Mouse (Mus musculus) MEL (cell line): ENCODE data around the gene Fanci. TPM values are rescaled to one million over a fixed set of nuclear protein-coding genes. Genes with fewer than 3 reads are reported as not detected.

Experiments
- DNase-seq: peaks from one replicate; pipeline ENCODE4 v3.0.0; 2011; ENCODE audit warnings: low read depth, low spot score
- H3K27ac ChIP-seq: 2 replicates; pipeline ENCODE4 v1.5.1; 2012; ENCODE audit warnings: low read depth, mild to moderate bottlenecking, control low read depth, low read length, moderate library complexity; ENCODE audit not compliant: control insufficient read depth
- H3K27me3 ChIP-seq, 2 experiments: fragments of 150-350 bp in 1 of 2; sonication (generic) in 1 of 2; 2 replicates each; pipeline ENCODE4 v1.6.1; 2012; ENCODE audit warnings: low read length in 2 of 2, mild to moderate bottlenecking in 2 of 2, improper control_type of control experiment in 1 of 2, moderate library complexity in 1 of 2; ENCODE audit not compliant: insufficient read depth in 2 of 2, control insufficient read depth in 1 of 2
- H3K36me3 ChIP-seq, 2 experiments: 2 replicates each; pipeline ENCODE4 v1.6.1; 2012 to 2014; ENCODE audit warnings: low read length in 2 of 2, improper control_type of control experiment in 1 of 2, inconsistent platforms in 1 of 2, mild to moderate bottlenecking in 1 of 2; ENCODE audit not compliant: insufficient read depth in 2 of 2, control insufficient read depth in 1 of 2
- H3K4me1 ChIP-seq, 2 experiments: fragments of 150-350 bp in 1 of 2; sonication (generic) in 1 of 2; 2 replicates each; pipeline ENCODE4 v1.6.1; 2012; ENCODE audit warnings: low read length in 2 of 2, improper control_type of control experiment in 1 of 2, mild to moderate bottlenecking in 1 of 2; ENCODE audit not compliant: insufficient read depth in 2 of 2, control insufficient read depth in 1 of 2
- H3K4me3 ChIP-seq, 2 experiments: fragments of 150-350 bp in 1 of 2; sonication (generic) in 1 of 2; 2 replicates each; pipeline ENCODE4 v1.5.1; 2012; ENCODE audit warnings: low read depth in 2 of 2, low read length in 2 of 2, mild to moderate bottlenecking in 2 of 2, moderate library complexity in 2 of 2, control low read depth in 1 of 2, improper control_type of control experiment in 1 of 2; ENCODE audit not compliant: control insufficient read depth in 1 of 2, insufficient read depth in 1 of 2
- H3K79me2 ChIP-seq: 2 replicates; pipeline ENCODE4 v1.6.1; 2012; ENCODE audit warnings: mild to moderate bottlenecking, low read length, moderate library complexity; ENCODE audit not compliant: control insufficient read depth, poor library complexity, insufficient read depth
- H3K9ac ChIP-seq: 2 replicates; pipeline ENCODE4 v1.6.1; 2012; ENCODE audit warnings: low read depth, mild to moderate bottlenecking, control low read depth, low read length, moderate library complexity; ENCODE audit not compliant: control insufficient read depth, poor library complexity, severe bottlenecking
- H3K9me3 ChIP-seq: fragments of 150-350 bp; sonication (generic); replicated peaks from 2 replicates; pipeline ENCODE4 v1.6.1; 2012; ENCODE audit warnings: mild to moderate bottlenecking, low read length, improper control_type of control experiment, moderate library complexity; ENCODE audit not compliant: insufficient read depth
- CHD1 ChIP-seq: IDR thresholded peaks from 2 replicates; pipeline ENCODE4 v1.6.1; 2012; ENCODE audit warnings: low read depth, mild to moderate bottlenecking, inconsistent platforms, low read length, improper control_type of control experiment
- E2F4 ChIP-seq: IDR thresholded peaks from 2 replicates; pipeline ENCODE4 v1.6.1; 2011; ENCODE audit warnings: low read depth, low read length, improper control_type of control experiment, borderline replicate concordance
- ELF1 ChIP-seq: IDR thresholded peaks from 2 replicates; pipeline ENCODE4 v1.6.1; 2014; ENCODE audit warnings: low read depth, mild to moderate bottlenecking, inconsistent platforms, low read length, improper control_type of control experiment, moderate library complexity
- ETS1 ChIP-seq: IDR thresholded peaks from 2 replicates; pipeline ENCODE4 v1.6.1; 2012; ENCODE audit warnings: low read depth, mild to moderate bottlenecking, inconsistent platforms, low read length, improper control_type of control experiment, moderate library complexity
- GATA1 ChIP-seq: IDR thresholded peaks from 2 replicates; pipeline ENCODE4 v1.6.1; 2011; ENCODE audit warnings: low read depth, low read length, improper control_type of control experiment
- HCFC1 ChIP-seq: IDR thresholded peaks from 2 replicates; pipeline ENCODE4 v1.6.1; 2012; ENCODE audit warnings: low read depth, mild to moderate bottlenecking, inconsistent platforms, low read length, improper control_type of control experiment, moderate library complexity
- JUND ChIP-seq: IDR thresholded peaks from 2 replicates; pipeline ENCODE4 v1.6.1; 2011; ENCODE audit warnings: low read depth, mild to moderate bottlenecking, improper control_type of control experiment, low read length
- MAFK ChIP-seq: IDR thresholded peaks from 2 replicates; pipeline ENCODE4 v1.6.1; 2011; ENCODE audit warnings: low read depth, mild to moderate bottlenecking, low read length, improper control_type of control experiment, borderline replicate concordance
- MYB ChIP-seq: IDR thresholded peaks from 2 replicates; pipeline ENCODE4 v1.6.1; 2011; ENCODE audit warnings: mild to moderate bottlenecking, low read depth, low read length, improper control_type of control experiment
- NRF1 ChIP-seq: IDR thresholded peaks from 2 replicates; pipeline ENCODE4 v1.6.1; 2014; ENCODE audit warnings: low read depth, mild to moderate bottlenecking, inconsistent platforms, low read length, improper control_type of control experiment, moderate library complexity; ENCODE audit not compliant: poor library complexity, insufficient read depth, severe bottlenecking
- POLR2A ChIP-seq, 2 experiments: IDR thresholded peaks; 2 replicates each; pipeline ENCODE4 v1.6.1; 2011 to 2012; ENCODE audit warnings: low read length in 2 of 2, mild to moderate bottlenecking in 2 of 2, control low read depth in 1 of 2, improper control_type of control experiment in 1 of 2, low read depth in 1 of 2, moderate library complexity in 1 of 2; ENCODE audit not compliant: control insufficient read depth in 1 of 2, insufficient read depth in 1 of 2, poor library complexity in 1 of 2
- RCOR1 ChIP-seq: IDR thresholded peaks from 2 replicates; pipeline ENCODE4 v1.6.1; 2012; ENCODE audit warnings: low read depth, mild to moderate bottlenecking, inconsistent platforms, low read length, improper control_type of control experiment
- SIN3A ChIP-seq: IDR thresholded peaks from 2 replicates; pipeline ENCODE4 v1.6.1; 2012; ENCODE audit warnings: low read length, improper control_type of control experiment, inconsistent platforms
- SMC3 ChIP-seq: IDR thresholded peaks from 2 replicates; pipeline ENCODE4 v1.6.1; 2011; ENCODE audit warnings: low read depth, low read length, improper control_type of control experiment
- TBP ChIP-seq: IDR thresholded peaks from 2 replicates; pipeline ENCODE4 v1.8.0; 2011; ENCODE audit warnings: low read depth, low read length, improper control_type of control experiment
- TCF12 ChIP-seq: IDR thresholded peaks from 2 replicates; pipeline ENCODE4 v1.6.1; 2014; ENCODE audit warnings: low read depth, mild to moderate bottlenecking, inconsistent platforms, low read length, improper control_type of control experiment, moderate library complexity
- USF1 ChIP-seq: IDR thresholded peaks from 2 replicates; pipeline ENCODE4 v1.6.1; 2014; ENCODE audit warnings: low read depth, mild to moderate bottlenecking, inconsistent platforms, low read length, improper control_type of control experiment, moderate library complexity
- ZNF384 ChIP-seq: IDR thresholded peaks from 2 replicates; pipeline ENCODE4 v1.6.1; 2012; ENCODE audit warnings: low read depth, mild to moderate bottlenecking, inconsistent platforms, low read length, improper control_type of control experiment
- polyA plus RNA-seq, 2 experiments: library from polyadenylated mRNA; stranded (reverse) in 1 of 2; unstranded in 1 of 2; fragments of >175 nt in 1 of 2; fragments of >200 nt in 1 of 2; gene quantifications; 2 replicates each; pipeline versions ENCODE4 v1.2.1 to v1.2.4; 2012; ENCODE audit warnings: low replicate concordance in 2 of 2, low read depth in 1 of 2; ENCODE audit not compliant: insufficient read length in 2 of 2, insufficient read depth in 1 of 2, missing spikeins in 1 of 2
- total RNA-seq: library from RNA; depleted of rRNA; stranded (reverse); fragments of 300-350 nt; gene quantifications from 2 replicates; pipeline ENCODE4 v1.2.3, GENCODE M21; 2012

Fanci gene
- total and polyA plus RNA-seq, 3 experiments, result 8.4 to 9.0 TPM; not detected in 1

DNA sequence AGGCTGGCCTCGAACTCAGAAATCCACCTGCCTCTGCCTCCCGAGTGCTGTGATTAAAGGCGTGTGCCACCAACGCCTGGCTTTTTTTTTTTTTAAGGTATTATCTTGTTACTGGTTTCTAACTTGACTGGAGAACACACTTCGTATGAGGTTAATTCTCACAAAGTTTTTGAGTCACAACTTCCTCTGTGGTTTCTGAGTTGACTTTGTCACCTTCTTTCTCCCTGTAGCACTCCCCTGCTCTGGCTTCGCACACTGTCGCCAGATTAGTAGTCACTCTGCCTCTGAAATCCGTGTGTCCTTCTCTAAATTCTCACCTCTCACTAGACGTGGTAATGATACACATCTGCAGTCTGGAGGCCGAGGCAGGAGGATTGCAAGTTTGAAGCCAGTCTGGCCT, 31.1 kb downstream of the Fanci start:
- TF ChIP-seq ZNF384 (0 out of 2 replicates have a peak, but pooled peaks have one; percentile 15), ETS1 (no peak)
- H3K4me1 ChIP-seq, result no peaks in the 10 kb centered on the region
- no peak overlapping the region for H3K27ac ChIP-seq
- H3K9ac ChIP-seq, result no peak overlapping the region
- H3K79me2 ChIP-seq, result no peaks in the 10 kb centered on the region
- H3K27me3 ChIP-seq, result no peaks in the 10 kb centered on the region
- no peaks in the 10 kb centered on the region; a peak in 1 of 4 replicates for H3K36me3 ChIP-seq
- no peak for DNase-seq
- H3K9me3 ChIP-seq, result no peaks in the 10 kb centered on the region
- H3K4me3 ChIP-seq, result no peak overlapping the region

DNA sequence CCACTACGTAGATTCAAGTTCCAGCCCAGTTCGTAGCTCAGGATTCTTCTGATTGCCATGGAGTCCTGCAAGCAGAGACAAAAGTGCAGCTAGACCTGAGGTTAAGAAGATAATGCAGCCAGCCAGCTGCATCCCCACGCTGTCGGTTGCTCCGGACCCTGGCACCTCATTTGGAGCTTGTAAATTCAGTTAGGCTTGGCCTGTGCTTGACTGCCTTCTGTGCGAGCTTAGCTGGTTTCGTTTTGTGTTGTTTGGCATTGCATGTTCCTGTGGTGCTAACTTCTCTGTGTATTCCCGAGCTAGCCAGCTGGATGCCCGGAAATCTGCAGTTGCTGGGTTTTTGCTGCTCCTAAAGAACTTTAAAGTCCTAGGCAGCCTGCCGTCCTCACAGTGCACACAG, 34.1 kb downstream of the Fanci start:
- Histone ChIP-seq H3K4me1 (no peaks in the 10 kb centered on the region), H3K4me3 (no peak overlapping the region), H3K27me3 (no peaks in the 10 kb centered on the region), H3K36me3 (no peaks in the 10 kb centered on the region; a peak in 1 of 4 replicates), H3K79me2 (no peaks in the 10 kb centered on the region), H3K9me3 (no peaks in the 10 kb centered on the region), H3K9ac (no peak overlapping the region), H3K27ac (no peak overlapping the region)
- TF ChIP-seq GATA1 (no peak), E2F4 (no peak), MYB (no peak), MAFK (no peak), TCF12 (no peak), SMC3 (no peak), JUND (no peak), TBP (no peak), RCOR1 (no peak), CHD1 (no peak), SIN3A (no peak), USF1 (no peak), POLR2A (IDR thresholded peaks at IDR 0.05; ENCODE audit: control insufficient read depth in 1 of 2, insufficient read depth in 1 of 2, low read depth in 1 of 2, low read length in 2 of 2, poor library complexity in 1 of 2) (no peak), ELF1 (no peak)
- DNase-seq, result no peak

DNA sequence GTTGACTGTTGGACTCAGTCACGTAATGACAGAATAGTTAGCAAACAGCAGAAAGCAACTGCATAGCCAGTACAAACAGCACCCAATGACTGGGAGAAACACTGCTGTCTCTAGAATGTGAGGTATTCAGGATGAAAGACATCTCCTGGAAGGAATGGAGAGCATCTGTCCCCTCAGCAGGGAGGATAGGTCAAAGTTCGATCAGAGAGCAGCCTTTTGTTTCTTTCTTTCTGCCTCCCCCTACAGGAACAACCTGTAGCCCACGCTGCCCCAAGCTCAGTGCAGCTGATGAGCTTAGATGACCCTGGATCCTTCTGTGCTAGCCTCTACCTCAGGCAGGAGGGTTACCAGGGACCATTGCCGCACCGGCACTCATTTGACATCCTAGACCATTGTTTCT, 36.5 kb downstream of the Fanci start:
- no peak for TF ChIP-seq NRF1
- no peak for TF ChIP-seq HCFC1
- TF ChIP-seq RCOR1, result no peak
- DNase-seq, result no peak
- Histone ChIP-seq H3K36me3 (no peaks in the 10 kb centered on the region), H3K79me2 (no peaks in the 10 kb centered on the region), H3K27ac (no peak overlapping the region), H3K9me3 (no peaks in the 10 kb centered on the region), H3K4me3 (no peak overlapping the region), H3K9ac (no peak overlapping the region), H3K4me1 (no peaks in the 10 kb centered on the region), H3K27me3 (no peaks in the 10 kb centered on the region)
